Mouse (Mus musculus) cortical plate, adult 2 months (tissue): ENCODE data around the gene Rad23a.

Experiments used
- CTCF ChIP-seq: fragments of 200-500 bp; IDR thresholded peaks from 2 replicates; pipeline ENCODE4 v1.5.1; 2011; ENCODE audit warnings: mild to moderate bottlenecking, control low read depth, low read length; ENCODE audit not compliant: insufficient read depth; ENCODE audit errors: extremely low read depth
- POLR2A ChIP-seq: fragments of 200-500 bp; IDR thresholded peaks from 2 replicates; pipeline ENCODE4 v1.6.1; 2011; ENCODE audit warnings: mild to moderate bottlenecking, low read length, control low read depth; ENCODE audit not compliant: insufficient read depth; ENCODE audit errors: extremely low read depth

GRCm38 (mm10) chr8:84873016-84873415, 32.6 kb upstream of the Rad23a start:
- TF ChIP-seq CTCF = no peak
- TF ChIP-seq POLR2A = no peak
